Mouse (Mus musculus) heart, postnatal 0 days (tissue): ENCODE data around the gene Fgfr2.

ENCODE experiments used
- CTCF ChIP-seq: IDR thresholded peaks from 2 replicates; pipeline ENCODE4 v1.5.1; 2016; ENCODE audit warnings: antibody characterized with exemption, control low read depth, low read depth
- EP300 ChIP-seq: IDR thresholded peaks from 2 replicates; pipeline ENCODE4 v1.6.1; 2016; ENCODE audit warnings: antibody characterized with exemption, low read depth

DNA sequence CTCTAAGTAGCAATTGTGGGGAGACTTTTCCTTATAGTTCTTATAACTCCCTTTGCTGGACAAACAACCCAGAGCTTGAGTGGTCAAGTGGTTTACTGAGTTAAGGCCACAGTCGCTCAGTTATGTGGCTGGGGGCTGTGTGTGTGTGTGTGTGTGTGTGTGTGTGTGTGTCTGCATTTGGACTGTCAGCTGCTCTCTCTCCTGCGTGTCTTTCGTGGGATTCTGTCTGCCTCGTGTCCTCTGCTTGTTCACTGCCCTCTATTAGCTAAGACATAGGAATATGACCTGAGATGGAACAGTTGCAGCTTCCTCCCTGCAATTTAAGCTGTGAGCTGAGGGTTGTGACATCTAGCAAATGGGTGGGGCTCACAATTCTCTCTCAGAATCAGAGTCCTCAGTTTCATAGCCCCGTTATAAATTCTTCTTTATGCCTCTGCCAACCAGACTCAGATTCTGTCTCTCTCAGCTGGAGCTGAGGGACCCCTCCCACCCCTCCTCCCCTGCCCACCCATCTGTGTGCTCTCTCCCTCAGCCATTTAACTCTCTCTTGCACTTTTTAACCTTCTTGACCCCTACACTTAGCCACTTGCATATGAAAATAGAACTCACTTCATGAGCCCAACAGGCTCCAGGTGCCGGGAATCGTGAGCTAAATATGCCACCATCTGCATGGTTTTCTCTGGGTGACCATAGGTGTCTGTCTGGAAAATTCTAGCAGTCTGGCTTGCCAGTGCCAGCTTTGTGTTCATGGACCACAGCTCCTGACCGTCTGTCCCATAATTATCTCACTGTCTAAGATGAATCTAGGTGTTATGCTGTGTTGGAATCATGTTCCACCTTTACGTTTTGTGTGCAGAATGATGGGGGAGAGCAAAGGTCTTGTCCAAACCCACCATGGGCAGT is 2413.5 kb downstream of the Fgfr2 start:
- TF ChIP-seq CTCF = no peak
- no peak for TF ChIP-seq EP300
